In the genomic region with DNA sequence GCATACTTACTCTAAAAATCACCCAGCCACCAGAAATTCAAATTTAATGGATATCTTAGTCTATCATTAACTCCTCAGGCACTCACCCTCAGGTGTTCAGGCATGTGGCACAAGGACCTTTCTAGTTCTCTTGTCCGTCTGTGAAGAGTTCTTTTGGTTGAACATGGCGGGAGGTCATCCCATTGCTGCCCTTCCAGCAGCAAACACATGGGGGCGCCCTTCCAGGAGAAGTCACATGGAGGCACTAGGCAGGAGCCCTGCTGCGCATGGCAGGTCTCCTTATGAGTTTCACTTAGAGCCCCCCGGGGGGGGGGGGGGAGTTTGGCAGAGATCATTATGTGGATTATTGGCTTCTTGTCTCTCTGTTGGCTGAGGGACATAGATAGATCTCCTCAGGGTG, we compare ENCODE assay signal across 8 mouse cellular contexts. TPM values are rescaled to one million over a fixed set of nuclear protein-coding genes. Genes with fewer than 3 reads are reported as not detected.
DNase-seq lines count a peak whose midpoint lies in the region; TF ChIP-seq lines count a peak whose summit lies in the region.

No protein-coding gene starts in this region.

- no peak overlapping the region for H3K27ac ChIP-seq in heart, adult 2 months
- H3K27ac ChIP-seq in small intestine, adult 2 months (ENCODE audit: insufficient read depth, low read depth, low read length), result no peak overlapping the region
- no peak overlapping the region for H3K27ac ChIP-seq in forebrain, embryonic 10.5 days

- H3K27me3 ChIP-seq in heart, adult 2 months (ENCODE audit: control insufficient read depth, insufficient read depth, low read length), result no peaks in the 10 kb centered on the region
- H3K27me3 ChIP-seq in E14TG2a.4 (ENCODE audit: insufficient read depth, low read length), result no peaks in the 10 kb centered on the region
- no peaks in the 10 kb centered on the region for H3K27me3 ChIP-seq in small intestine, adult 2 months (ENCODE audit: control insufficient read depth, insufficient read depth, low read length)
- no peaks in the 10 kb centered on the region for H3K27me3 ChIP-seq in forebrain, embryonic 10.5 days (ENCODE audit: poor library complexity, severe bottlenecking)

- no peak for TF ChIP-seq EP300 in heart, adult 2 months (IDR thresholded peaks at IDR 0.05; ENCODE audit: insufficient read depth, low read depth, low read length)

- H3K9me3 ChIP-seq in E14TG2a.4 (ENCODE audit: low read length), result no peaks in the 10 kb centered on the region
- no peaks in the 10 kb centered on the region for H3K9me3 ChIP-seq in forebrain, embryonic 10.5 days

- no peak for TF ChIP-seq POLR2A in heart, adult 2 months (IDR thresholded peaks at IDR 0.05; ENCODE audit: insufficient read depth, low read depth, low read length)
- no peak for TF ChIP-seq POLR2A in small intestine, adult 2 months (IDR thresholded peaks at IDR 0.05; ENCODE audit: low read depth, low read length)

- peak; percentile 9 to 45 for DNase-seq in heart, adult 2 months
- DNase-seq in heart, postnatal 25 days (ENCODE audit: low spot score), result no peak
- DNase-seq in heart, postnatal 4 days, result peak; percentile 19
- no peak for DNase-seq in forebrain, embryonic 10.5 days (ENCODE audit: extremely low spot score, low spot score)
- DNase-seq in frontal cortex, postnatal 14 days (ENCODE audit: low spot score in 2 of 2), result no peak
- DNase-seq in left cerebral cortex, postnatal 36 days (ENCODE audit: low spot score in 2 of 2), result no peak

- no peaks in the 10 kb centered on the region for H3K79me2 ChIP-seq in heart, adult 2 months (replicated peaks; ENCODE audit: control insufficient read depth, insufficient read depth, low read length)

- H3K4me3 ChIP-seq in heart, adult 2 months, result no peak overlapping the region
- no peak overlapping the region for H3K4me3 ChIP-seq in E14TG2a.4 (replicated peaks; ENCODE audit: low read length)
- H3K4me3 ChIP-seq in small intestine, adult 2 months (ENCODE audit: low read depth, low read length), result no peak overlapping the region
- no peak overlapping the region for H3K4me3 ChIP-seq in forebrain, embryonic 10.5 days

- TF ChIP-seq CTCF in heart, adult 2 months (IDR thresholded peaks at IDR 0.05), result peak; percentile 63
- TF ChIP-seq CTCF in E14TG2a.4 (conservative IDR thresholded peaks at IDR 0.05; ENCODE audit: low read length), result peak; percentile 79
- TF ChIP-seq CTCF in small intestine, adult 2 months (IDR thresholded peaks at IDR 0.05; ENCODE audit: extremely low read depth, insufficient read length, insufficient replicate concordance, low read depth, low read length), result peak; percentile 48; the same call in 1 of the 2 replicates

- H3K36me3 ChIP-seq in heart, adult 2 months (ENCODE audit: control insufficient read depth, insufficient read depth, low read length), result no peaks in the 10 kb centered on the region
- H3K36me3 ChIP-seq in E14TG2a.4 (ENCODE audit: insufficient read depth, low read length), result peaks cover 98% of the 10 kb centered on the region
- 0 out of 2 replicates have a peak, but pooled peaks cover 1% of the 10 kb centered on the region for H3K36me3 ChIP-seq in small intestine, adult 2 months (ENCODE audit: control insufficient read depth, insufficient read depth, low read length)
- H3K36me3 ChIP-seq in forebrain, embryonic 10.5 days (replicated peaks), result no peaks in the 10 kb centered on the region

- H3K9ac ChIP-seq in heart, adult 2 months (ENCODE audit: low read depth, low read length), result no peak overlapping the region

- H3K4me1 ChIP-seq in heart, adult 2 months (ENCODE audit: control insufficient read depth, insufficient read depth, low read length), result peaks cover 2% of the 10 kb centered on the region; the same call in 1 of the 2 replicates
- peaks cover 15% of the 10 kb centered on the region for H3K4me1 ChIP-seq in E14TG2a.4 (replicated peaks; ENCODE audit: low read depth, low read length)
- no peaks in the 10 kb centered on the region for H3K4me1 ChIP-seq in small intestine, adult 2 months (ENCODE audit: control insufficient read depth, insufficient read depth, insufficient read length, low read length)
- H3K4me1 ChIP-seq in forebrain, embryonic 10.5 days, result no peaks in the 10 kb centered on the region

- WGBS in heart, adult 2 months, result 81% methylated on average over 5 of the region's 5 CpGs
- 69% methylated on average over 5 of the region's 5 CpGs for WGBS in small intestine, adult 2 months
- 75% methylated on average over 5 of the region's 5 CpGs for WGBS in forebrain, embryonic 10.5 days

- intact Hi-C loops in heart, adult 2 months (cut with DNase I), result loop anchor here (5.0 kb wide), 1 partner anchor 61 kb away; a partner anchor contains a TSS
- intact Hi-C loops in heart, postnatal 25 days (cut with DNase I), result loop anchor here (5.0 kb wide), 1 partner anchor 56 kb away; no protein-coding TSS in a partner anchor
- intact Hi-C loops in left cerebral cortex, postnatal 36 days (cut with DNase I), result no loop called here

RNA-seq across cellular contexts. Expression of a gene that starts 59.3 kb away (rescaled TPM):
- total RNA-seq in heart, adult 2 months (2021), result 10 to 100 TPM; 29.4 to 29.9 TPM
- polyA plus RNA-seq in heart, adult 2 months (2012; rRNA removed), result 24.6 and 31.7 TPM in 2 replicates
- 10 to 100 TPM; 29.3 to 30.5 TPM for total RNA-seq in heart, postnatal 25 days (2021)
- total RNA-seq in heart, postnatal 4 days (2021), result 10 to 100 TPM; 26.7 to 28.7 TPM
- polyA plus RNA-seq in small intestine, adult 2 months (2012; rRNA removed), result 9.1 and 12.3 TPM in 2 replicates
- 34.9 and 36.0 TPM in 2 replicates for polyA plus RNA-seq in forebrain, embryonic 10.5 days (2016; fragmentation: Nextera tagmentation; extraction: Ambion mirVana)
- total RNA-seq in left cerebral cortex, postnatal 36 days (2021), result 10 to 100 TPM; 56.6 to 77.5 TPM

Comparison
In these comparisons a context has a peak if more than half of its experiments do, and no peak if none do; other contexts are left out.
1. DNase-seq: peak in heart, adult 2 months (2 of 2) and heart, postnatal 4 days (single experiment); none in heart, postnatal 25 days (single experiment), forebrain, embryonic 10.5 days (single experiment), frontal cortex, postnatal 14 days (0 of 2) and left cerebral cortex, postnatal 36 days (0 of 2).
2. Peak in every context shown above with its lines, with median percentiles within 50 percentile points of each other: CTCF ChIP-seq.